Mouse (Mus musculus): ENCODE measurements around the gene Dcbld1.
"Not testable (repeated sequence)": the region's sequence is repeated elsewhere in the genome, so short reads cannot be mapped to it uniquely, and the experiment has no call there.

Gene Dcbld1

DNA sequence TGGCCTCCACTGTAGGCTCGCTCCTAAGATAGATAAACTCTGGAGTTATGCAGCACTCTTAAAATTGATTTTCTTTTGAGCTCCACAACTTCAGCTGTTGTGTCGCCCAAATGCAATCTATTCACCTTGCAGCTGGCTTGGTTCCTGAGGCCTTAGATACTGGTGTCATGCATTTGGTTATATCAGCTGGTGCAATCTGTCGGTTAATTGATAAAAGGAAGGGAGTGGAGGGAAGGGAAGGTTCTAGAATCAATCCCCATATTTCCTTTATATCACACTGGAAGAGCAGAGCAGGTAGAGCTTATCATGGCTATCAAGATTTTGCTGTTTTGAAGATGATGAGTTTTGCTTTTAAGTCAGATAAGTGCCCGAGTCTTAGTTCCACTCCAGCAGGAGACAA is 26.8 kb downstream of the Dcbld1 start:
- no peak for DNase-seq (ENCODE audit: low spot score)

DNA sequence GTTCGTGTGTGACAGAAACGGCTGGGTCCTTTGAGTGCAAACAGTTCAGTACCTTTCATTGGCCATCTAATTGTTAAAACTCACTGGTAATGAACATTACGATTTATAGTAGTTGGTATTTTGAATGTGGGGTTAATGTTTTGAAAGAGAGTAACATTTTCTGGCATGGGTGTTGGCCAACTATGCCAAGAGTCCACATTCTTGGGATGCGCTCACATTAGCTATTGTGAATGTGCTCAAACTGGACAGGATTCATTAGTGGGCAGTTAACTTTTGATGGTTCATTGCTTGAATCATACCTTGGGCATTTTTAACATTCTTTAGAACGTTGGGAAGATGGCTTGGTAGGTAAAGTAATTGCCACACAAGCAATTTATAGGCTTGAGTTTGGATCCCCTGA is 30.7 kb downstream of the Dcbld1 start:
- no peak for DNase-seq (ENCODE audit: low spot score)

DNA sequence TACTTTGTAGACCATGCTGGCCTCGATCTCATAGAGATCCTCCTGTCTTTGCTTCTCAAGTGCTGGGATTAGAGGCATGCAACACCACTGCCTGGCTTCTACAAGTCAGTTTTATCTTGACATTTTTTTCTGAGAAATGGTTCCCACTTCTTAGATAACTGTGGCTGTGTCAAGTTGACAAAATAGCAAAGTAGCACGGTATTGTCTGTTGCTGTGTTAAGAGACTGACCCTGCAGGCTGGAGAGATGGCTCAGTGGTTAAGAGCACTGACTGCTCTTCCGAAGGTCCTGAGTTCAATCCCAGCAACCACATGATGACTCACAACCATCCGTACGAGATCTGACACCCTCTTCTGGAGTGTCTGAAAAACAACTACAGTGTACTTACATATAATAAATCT is 35.5 kb downstream of the Dcbld1 start:
- DNase-seq (ENCODE audit: low spot score), result no peak

DNA sequence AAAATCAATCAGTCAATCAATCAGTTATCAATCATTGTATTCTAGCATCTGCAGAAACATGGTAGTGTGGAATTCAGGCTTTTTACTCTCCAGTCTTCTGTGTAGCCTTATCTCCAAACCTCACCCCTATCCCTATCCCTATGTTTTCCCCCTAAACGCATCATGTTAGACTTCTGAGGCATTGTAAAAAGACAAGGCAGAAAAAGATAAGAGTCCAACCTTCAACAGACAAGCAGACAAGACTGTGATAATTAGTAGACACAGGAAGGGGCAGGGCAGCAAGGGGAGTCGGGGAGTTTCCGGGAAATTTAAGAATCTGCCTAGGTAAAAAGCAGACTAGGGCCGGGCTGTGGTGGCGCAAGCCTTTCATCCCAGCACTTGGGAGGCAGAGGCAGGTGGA is 38.0 kb downstream of the Dcbld1 start:
- no peak for DNase-seq (ENCODE audit: low spot score)

DNA sequence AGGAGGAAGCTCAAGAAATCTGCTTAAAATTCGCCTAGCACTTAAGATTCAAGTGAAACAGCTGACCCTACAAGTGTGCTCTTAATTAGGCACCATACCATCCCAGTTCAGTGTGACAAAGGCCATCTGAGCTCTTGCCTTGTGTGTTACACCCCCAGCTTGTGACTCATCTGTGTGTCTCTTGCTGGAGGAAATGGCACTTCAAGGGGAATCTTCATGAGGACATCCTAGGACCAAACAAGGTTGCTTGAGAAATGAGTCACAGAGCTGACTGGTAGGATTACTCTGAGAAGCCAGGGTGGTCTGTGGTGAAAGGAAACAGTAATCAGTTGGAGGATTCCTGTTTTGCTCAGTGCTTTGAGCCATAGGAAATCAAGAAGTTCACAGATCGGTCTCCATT is 39.6 kb downstream of the Dcbld1 start:
- DNase-seq (ENCODE audit: low spot score), result no peak

DNA sequence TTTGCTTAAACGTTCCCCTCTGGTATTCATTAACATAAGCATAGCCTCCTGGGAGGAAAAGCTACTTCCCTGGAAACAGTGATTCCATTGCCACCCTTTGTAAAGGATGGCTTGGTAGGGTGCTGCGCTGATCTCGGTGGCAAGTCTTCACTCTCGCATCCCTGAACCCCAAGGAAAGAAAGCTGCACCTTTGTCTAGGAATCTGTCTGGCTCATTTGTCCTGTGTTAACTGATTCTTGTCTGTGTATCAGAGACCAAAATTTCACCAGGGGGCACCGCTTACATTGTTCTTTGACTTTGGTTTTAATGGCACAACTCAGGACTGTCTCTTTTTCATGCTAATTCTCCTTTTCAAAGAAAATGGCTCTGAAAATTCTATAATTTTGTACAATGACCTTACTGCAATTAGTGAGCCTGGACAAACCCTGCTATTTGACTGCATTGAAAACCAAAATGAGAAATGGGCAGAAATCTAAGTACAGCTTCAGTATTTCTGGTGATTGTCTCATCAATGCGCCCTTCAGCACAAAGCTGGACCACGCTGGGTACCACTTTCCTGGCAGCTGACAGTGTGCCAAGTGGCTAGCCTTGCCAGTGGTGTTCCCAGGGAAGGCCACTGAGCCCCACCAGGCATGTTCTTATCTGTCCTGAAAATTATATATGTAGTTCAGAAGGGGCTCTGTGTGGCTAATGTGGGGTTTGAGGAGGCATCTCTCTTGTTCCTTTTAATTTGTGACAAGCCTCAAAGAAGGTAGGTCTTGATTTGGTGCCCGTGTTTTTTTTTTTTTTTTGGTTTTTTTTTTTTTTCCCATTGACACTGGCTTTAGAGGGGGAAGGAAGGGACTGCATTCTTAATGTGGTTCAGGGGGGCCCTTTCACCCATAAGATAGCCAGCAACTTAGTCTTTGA is 40.8 kb downstream of the Dcbld1 start:
- no peak for DNase-seq (ENCODE audit: low spot score)

DNA sequence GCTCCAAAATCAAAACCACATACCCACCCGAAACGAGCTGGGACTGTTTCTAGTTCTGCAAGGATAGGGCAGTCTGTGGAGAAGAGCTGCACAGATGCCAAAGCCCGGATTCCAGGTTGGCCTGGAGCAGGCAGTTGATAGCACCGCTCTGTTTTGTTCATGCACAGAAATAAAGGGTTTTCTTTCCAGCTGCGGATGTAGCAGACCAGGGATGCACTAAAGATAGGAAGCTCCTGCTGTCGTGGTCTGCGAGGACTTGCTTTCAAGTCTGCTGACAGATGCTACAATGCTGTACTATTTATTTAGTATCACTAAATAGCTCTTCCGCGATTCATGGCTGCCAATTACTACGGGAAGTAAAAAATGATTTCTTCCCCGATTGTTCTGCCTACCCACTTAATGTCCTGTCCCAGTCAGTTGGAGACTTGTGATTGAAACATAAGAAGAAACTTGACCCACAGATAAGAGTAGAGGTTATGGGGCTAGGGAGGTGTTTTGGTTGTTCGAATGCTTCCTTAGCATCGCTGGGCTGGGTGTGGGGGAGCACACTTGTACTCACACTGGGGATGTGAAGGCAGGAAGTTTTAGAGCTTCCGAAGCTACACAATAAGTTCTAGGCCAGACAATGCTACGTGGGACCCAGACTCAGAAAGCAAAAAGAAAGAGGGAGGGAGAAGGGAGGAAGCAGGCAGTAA is 41.6 kb downstream of the Dcbld1 start:
- DNase-seq (ENCODE audit: low spot score), result no peak

DNA sequence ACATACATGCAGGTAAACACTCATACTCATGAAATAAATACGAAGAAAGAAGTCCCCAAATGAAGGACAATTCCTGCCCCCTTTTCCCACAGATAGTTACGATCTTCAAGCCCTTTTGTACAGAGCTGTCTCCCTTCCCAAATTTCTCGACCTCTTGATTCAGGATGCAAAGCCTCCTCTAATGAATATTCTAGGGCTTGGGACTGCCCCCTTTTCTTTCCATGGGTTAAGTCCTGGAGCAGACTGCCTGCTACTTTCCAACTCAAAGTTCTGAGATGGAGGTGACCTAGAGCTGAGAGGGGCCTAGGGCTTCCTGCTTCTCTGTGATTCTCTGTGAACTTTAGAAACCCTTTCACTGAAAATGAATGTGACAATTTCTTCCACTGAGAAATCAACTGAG is 43.2 kb downstream of the Dcbld1 start:
- DNase-seq (ENCODE audit: low spot score), result no peak

DNA sequence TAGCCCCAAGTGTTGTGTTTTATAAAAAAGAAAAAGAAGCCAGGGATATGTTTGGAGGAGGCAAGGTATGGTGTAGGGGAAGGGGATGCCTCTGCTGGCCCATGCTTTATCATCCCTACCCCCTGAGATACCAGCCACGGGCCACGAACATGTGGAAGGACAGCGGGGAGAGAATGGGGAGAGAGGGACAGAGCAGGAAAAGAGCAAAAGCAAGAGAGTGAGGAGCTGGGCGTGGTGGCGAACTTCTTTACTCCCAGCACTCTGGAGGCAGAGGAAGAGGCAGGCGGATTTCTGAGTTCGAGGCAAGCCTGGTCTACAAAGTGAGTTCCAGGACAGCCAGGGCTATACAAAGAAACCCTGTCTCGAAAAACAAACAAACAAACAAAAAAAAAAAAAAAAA is 44.1 kb downstream of the Dcbld1 start:
- not testable (repeated sequence) for DNase-seq (ENCODE audit: low spot score)

DNA sequence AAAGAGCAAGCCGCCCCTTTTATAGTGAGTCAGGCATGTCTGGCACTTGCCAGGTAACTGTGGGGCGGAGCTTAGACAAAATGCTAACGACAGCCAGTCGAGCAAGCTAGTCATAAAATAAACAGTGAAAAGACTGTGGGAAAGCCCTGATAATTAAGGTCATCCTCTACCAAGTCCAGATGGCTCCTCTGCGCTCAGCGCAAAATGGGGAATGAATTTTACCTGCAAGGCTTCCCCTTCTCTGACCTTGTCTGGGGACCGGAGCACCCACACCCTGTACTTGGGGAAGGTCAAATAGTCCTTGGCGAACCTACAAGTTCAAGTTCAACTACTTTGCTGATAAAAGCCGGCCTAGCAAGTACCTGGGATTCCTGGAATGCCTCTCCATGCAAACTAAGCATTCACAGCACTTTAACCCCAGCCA is 44.6 kb downstream of the Dcbld1 start:
- no peak for DNase-seq (ENCODE audit: low spot score)

DNA sequence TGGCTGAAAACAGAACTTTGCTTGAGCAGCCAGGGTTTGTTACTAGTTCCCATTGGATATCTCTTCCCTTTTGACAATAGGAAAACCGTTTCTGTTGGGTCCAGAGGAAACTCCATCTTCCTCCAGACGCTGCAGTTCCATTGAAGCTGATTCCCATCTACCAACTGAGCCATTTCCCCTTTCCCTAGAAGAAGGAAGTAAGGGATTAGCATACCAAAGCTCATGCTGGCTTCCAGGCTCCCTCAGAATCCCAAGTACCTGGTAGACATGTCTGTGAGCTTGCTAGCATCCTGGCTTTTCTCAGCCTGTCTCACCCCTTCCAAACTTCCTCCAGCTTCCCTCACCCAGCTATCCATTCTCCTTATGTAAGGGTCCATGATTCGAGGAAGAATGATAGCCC is 45.4 kb downstream of the Dcbld1 start:
- DNase-seq (ENCODE audit: low spot score), result no peak

DNA sequence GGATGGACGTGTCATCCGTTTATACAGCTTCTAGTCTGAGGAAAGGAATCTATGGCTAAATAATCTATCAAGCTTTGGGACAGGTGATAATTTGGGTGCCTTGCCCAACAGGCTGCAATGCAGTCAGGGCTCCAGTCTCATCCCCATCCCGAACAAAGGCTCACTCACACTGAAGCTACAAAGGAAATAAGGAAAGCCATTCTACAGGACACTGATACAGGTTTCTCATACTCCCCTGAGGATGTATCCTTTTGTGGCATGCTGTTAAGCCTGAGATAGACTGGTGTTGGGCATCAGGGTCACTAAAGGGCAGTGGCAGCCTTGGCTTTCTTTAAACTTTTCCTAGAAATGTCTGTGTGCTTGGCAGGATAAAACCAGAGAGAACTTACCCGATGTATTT is 46.5 kb downstream of the Dcbld1 start:
- no peak for DNase-seq (ENCODE audit: low spot score)

DNA sequence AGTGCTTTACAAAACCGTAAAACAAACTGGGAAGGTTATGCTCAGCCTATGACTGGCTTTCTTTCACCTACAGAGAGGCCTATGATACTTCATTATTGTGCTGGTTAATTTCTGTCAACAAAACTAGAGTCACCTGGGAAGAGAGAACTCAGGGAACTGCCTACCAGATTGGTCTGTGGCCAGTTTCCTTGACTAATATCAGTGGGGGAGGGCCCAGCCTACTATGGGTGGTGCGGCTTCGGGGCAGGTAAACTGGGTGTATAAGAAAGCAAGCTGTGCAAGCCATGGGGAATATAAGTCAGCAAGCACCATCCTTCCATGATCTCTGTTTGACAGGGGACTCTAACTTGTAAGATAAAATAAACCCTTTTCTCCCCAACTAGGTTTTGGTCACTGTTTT is 47.2 kb downstream of the Dcbld1 start:
- no peak for DNase-seq (ENCODE audit: low spot score)

DNA sequence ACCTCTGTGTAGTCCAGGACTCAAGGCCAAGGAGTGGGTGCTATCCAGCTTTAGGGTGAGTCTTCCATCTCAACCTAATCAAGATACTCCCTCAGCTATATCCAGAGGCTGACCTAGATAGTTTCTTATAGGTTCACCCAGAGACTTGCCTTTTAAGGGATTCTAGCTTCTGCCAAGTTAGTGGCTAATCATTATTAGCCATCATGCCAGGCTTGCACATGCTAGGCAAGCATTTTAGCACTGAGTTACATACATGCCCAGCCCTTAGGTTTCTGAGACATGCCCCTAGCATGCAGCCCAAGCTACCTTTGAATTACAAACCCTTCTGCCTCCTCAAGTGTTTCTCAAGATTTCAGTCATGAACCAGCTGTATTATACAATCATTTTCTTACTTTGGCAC is 47.9 kb downstream of the Dcbld1 start:
- no peak for DNase-seq (ENCODE audit: low spot score)

DNA sequence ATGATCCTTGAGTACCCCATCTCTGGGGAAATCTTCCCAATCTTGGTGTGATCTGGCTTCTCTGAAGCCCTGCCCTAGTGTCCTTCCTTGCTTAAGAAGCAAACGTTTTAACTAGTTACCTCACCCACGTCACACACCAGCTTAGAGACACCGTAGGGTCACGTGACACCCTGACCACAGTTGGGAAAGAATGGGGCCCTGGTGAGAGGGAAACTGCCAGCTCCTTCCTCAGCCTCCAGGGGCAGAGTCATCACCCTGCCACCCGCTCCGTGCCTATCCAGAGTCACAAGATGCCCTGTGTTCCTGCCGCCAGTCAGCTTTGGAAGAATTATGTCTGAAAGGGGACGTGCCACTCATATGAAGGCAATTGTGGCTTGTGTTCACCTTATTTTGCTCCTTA is 51.2 kb downstream of the Dcbld1 start:
- no peak for DNase-seq (ENCODE audit: low spot score)

DNA sequence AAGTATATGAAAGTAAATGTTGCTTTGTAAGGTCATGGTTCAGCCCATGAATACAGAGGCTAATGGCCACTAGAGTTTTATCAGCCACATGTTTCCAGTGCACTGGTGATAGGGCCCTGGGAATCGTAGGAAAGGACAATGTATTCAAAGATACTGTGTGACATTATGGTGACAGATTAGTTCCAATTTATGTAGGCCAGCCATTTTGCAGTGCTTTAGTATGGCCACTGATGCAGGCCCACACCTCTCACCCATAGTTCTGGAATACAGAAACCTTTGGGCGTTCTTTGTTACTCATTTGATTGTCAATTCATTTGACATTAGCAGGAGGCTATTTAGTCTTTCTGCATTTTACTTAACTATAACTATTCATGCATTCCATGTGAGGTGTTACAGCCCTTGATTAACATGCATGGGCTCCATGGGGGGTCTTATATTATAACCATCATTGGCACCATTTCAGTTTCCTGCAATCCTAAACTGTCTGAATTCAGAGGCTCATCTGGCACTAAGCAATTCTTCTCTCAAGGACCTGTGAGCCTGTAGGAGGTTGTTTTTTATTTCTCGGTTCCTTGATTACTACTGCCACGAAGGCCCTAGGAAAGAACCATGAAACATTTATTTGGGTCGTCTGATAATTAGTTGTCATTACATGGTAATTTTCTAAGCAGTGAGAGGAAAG is 54.6 kb downstream of the Dcbld1 start:
- no peak for DNase-seq (ENCODE audit: low spot score)

DNA sequence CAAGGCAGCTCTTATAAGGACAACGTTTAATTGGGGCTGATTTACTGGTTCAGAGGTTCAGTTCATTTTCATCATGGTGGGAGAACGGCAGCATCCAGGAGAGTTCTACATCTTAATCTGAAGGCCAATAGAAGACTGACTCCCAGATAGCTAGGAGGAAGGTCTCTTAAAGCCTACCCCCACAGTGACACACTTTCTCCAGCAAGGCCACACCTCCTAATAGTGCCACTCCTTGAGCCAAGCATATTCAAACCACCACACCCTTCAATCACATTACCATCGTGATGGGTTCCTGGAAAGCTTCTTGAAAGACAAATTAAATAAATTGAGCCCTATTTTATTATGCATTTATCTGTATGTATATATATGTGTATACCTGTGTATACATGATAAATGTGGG is 55.8 kb downstream of the Dcbld1 start:
- DNase-seq (ENCODE audit: low spot score), result no peak

DNA sequence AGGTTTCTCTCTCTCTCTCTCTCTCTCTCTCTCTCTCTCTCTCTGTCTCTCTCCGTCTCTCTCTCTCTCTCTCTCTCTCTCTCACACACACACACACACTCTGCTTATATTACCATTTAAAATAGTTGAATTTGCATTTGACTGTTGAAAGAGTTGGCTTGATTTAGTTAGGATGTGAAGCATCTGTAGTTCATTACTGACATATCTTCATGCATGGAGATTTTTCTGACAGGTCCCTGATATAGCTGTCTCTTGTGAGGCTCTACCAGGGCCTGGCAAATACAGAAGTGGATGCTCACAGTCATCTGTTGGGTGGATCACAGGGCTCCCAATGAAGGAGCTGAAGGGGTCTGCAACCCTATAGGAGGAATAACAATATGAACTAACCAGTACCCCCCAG is 59.0 kb downstream of the Dcbld1 start:
- DNase-seq (ENCODE audit: low spot score), result not testable (repeated sequence)

DNA sequence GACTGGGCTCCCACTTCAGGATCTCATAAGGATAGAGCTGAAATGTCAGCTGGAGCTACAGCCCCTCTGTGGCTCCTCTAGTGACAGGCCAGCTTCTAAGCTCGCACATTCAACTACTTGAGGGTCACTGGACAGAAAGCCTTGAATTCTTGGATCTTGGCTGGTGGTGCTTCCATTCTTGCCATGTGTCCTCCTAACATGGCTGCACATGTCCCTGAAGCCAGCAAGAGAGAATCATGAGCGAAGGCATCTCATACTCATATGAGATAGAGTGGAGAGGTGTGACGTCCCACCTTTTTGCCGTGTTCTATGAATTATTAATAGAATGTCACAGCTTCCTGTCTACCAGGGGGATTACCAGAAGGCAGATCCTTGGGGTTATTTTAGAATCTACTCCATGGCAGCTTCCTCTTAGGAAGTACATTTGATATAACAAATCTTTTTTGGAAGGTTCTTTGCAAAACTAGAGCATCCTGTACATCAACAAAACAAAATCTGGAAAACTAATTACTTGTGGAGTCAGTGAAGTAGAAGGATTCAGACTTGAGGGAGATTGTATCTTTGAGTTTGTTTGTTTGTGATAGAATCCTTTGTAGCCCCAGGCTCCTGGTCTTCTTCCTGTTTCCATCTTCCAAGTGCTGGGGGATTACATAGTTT is 60.6 kb downstream of the Dcbld1 start:
- DNase-seq (ENCODE audit: low spot score), result no peak

DNA sequence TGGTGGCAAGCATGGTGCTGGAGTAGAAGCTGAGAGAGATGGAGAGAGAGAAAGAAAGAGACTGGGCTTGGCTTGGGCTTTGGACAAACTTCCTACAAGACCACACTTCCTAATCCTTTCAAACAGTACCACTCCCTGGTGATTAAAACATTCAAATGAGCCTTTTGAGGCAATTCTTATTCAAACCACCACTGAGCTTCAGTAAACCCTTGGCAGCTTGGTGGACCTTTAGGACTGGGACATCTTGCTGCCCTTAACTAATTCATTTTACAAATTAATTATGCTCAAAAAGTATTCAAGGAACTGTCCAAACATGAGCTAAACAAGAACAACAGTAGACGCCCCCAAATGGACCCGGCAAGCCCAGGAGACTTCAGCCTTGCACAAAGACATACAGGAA is 62.5 kb downstream of the Dcbld1 start:
- no peak for DNase-seq (ENCODE audit: low spot score)

DNA sequence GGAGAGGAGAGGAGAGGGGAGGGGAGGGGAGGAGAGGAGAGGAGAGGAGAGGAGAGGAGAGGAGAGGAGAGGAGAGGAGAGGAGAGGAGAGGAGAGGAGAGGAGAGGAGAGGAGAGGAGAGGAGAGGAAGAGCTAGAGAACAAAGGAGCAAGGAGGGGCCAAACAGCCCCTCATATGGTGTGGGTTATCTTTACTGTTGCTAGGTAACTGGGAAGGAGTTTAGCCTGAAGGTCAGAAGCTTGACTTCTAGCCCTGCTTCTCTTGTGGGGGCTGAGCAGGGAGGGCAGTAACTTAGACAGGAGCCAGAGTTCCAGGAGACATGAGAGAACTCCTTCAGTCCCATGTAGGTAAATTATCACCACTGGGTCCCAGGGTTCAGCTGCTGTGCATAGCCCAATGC is 65.1 kb downstream of the Dcbld1 start:
- not testable (repeated sequence) for DNase-seq (ENCODE audit: low spot score)

DNA sequence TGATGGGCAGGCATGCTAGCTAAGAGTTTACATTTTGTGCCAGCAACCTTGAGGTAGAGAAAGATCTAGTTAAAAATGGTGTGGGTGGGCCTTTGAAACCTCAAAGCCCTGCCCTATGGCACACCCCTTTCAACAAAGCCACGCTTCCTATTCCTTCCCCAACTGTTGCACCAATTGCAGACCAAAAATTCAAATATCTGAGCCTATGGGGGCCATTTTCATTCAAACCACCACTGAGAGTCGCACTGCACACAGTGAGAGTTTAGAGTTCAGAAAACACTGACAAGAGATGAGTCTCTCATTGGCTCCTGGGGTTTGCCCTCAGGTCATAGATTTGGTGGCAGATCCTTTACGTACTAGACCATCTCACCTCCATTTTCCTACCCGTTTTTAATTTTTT is 68.3 kb downstream of the Dcbld1 start:
- DNase-seq (ENCODE audit: low spot score), result no peak
